Mouse (Mus musculus): ENCODE measurements around the gene Npb.

DNA sequence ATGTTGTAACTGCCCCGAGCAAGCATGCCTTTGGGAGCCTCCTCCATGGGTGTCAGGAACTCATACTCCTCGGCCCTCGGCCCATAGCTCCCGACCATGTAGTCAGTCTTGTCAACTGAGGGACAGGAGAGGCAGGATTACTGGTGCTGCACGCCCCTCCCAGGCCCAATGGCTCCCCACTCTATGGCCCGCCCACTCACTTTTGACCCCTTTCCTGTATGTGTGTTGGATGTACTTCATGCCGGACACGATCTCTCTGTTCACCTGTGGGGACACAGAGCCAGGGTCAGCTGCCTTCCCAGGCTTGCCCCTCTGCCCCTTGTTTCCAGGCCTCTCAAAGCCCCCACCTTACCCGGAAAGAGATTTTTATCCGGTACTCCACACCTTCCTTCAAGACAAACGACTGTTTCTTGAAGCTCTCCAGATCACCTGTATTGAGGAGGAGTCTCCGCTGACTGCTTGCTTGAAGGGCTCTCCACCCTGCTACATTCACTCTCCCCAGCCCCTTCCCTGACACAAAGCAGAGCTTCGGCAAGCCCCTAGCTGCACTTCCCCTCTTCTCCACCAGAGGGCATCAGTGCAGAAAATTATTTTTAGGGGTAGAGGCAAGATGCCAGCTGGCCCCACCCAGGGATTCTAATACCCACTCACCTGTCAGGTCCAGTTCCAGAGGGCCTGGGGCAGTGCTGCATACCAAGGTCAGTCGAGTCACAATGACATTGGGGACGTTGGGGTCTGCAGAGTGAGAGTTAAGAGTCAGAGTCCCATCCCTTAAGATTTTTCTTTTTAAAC is 28.8 kb upstream of the Npb start:
- TF ChIP-seq EP300 (IDR thresholded peaks at IDR 0.05) (no peak), CTCF (IDR thresholded peaks at IDR 0.05) (peak; percentile 92)

Data from lung, postnatal 0 days (tissue).